Mouse (Mus musculus) adrenal gland, adult 2 months (tissue): ENCODE measurements around the gene Akr1b8. TPM values are rescaled to one million over a fixed set of nuclear protein-coding genes. Genes with fewer than 3 reads are reported as not detected.
"Not testable (repeated sequence)": the region's sequence is repeated elsewhere in the genome, so short reads cannot be mapped to it uniquely, and the experiment has no call there.

Source experiments
- DNase-seq: peaks from one replicate; pipeline ENCODE4 v3.0.0; 2021
- long read RNA-seq: library from polyadenylated mRNA; stranded (forward); transcript quantifications from one replicate; pipeline ENCODE4 v2.0.0, GENCODE M21; 2021
- polyA plus RNA-seq: library from polyadenylated mRNA; depleted of rRNA; stranded (reverse); fragments of >200 nt; gene quantifications from 2 replicates; pipeline ENCODE4 v1.2.3, GENCODE M21; 2012; rRNA removed
- total RNA-seq, 2 experiments: library from RNA; stranded (reverse); gene quantifications; 2 replicates each; pipeline ENCODE4 v1.2.3; 2021

Akr1b8 gene
- total RNA-seq (100 to 1,000 TPM; 267 to 269 TPM), polyA plus RNA-seq (20.2 and 28.5 TPM in 2 replicates)
- long read RNA-seq, transcript Akr1b8-201 (10 exons, 1,358 nt): major isoform, 198 of 211 reads
- long read RNA-seq, partial matches to known transcripts: 9 of 211 reads
- long read RNA-seq, other reads (novel, unspliced or antisense): 4 of 211 reads

DNA sequence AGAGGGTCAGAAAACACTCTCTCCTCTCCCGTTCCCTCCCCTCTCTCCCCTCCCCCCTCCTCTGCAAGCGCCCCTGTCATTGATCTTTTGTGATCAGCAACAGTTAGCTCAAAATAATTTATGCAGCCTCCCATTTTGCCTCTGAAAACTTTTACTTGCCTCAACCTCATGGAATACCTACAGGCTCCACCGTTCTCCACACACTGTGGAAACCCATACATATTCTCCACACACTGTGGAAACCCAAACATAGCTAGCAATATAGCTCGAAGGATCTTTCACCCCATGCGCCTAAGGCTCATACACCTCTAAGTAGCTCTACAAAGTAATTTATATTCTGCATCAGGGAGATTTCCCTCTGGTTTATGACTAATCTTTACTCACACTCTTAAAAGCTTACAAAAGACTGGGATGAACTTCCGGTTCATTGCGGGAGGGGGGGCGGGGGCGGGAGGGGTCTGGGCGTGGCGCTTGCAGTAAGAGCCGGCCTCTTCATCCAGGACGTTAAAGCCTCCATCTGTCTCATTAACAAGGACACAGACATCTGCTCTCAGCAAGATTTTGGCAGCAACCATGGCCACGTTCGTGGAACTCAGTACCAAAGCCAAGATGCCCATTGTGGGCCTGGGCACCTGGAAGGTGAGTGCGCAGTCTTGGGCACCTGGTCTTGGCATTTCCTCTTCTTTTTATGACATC lies at the start of gene Akr1b8:
Gene Akr1b8 (plus strand): TSS at position 462 of the 696 bp plus-strand sequence.
- peak; percentile 63 for DNase-seq

DNA sequence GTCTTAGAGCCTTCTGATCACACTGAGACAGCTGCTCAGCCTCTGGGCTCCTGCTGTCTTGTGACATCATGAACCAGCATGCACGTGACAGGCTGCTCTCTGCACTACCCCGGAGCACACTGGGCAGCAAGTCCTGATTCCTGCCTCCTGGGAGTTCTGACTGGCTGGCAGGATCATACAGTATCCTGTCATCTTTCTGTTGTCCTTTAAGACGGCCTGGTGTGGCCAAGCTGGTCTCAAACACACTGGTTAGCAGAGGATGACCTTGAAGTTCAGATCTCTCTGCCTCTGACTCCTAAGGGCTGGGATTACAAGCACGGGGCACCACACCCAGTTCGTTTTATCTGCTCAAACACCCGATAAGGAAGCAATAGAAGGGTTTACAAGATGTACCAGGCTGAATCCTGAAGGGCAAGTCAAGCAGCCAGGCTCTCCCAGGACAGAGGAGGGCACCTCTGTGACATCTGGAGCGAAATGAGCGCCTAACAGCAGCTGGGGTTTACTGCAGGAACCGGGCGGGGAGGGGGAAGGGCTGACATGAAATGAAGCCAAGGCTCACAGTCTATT lies 49.2 kb upstream of the Akr1b8 start:
- DNase-seq: peak; percentile 67

DNA sequence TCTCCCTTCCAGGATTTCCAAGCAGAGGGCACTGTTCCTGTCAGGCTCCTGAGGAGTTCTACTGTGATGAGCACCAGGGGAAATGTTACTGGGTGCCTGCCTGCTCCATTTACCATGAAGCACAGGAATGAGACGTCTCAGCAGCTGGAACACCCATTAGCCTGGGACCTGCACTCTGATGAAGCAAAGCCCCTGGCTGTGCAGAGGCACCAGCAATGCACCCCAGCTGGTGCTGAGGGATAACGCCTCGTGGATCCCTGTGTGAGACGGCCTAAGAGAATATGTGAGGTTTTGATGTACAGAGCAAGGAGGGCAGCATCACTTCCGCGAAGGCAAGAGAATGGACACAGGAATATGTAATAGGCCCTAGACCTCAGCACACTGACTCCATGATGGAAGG lies 47.1 kb upstream of the Akr1b8 start:
- DNase-seq: no peak

DNA sequence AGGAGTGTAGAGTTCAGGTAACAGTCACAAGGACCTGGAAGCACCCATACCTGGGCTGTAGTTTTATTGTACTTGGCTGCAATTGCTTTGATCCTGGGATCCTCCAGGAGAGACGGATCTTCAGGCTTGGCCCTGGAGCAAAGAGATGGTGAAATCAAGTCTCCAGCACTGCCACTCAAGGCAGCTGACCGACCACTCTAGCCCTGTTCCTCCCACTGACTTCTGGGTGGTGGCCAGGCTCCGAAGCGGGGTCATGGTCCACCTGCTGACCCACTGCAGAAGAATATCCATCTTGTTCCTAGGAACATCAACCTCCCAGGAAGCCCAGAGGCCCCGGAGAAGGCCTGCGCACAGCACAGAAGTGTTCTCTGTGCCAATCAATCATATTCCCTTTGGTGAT lies 44.4 kb upstream of the Akr1b8 start:
- DNase-seq: no peak

DNA sequence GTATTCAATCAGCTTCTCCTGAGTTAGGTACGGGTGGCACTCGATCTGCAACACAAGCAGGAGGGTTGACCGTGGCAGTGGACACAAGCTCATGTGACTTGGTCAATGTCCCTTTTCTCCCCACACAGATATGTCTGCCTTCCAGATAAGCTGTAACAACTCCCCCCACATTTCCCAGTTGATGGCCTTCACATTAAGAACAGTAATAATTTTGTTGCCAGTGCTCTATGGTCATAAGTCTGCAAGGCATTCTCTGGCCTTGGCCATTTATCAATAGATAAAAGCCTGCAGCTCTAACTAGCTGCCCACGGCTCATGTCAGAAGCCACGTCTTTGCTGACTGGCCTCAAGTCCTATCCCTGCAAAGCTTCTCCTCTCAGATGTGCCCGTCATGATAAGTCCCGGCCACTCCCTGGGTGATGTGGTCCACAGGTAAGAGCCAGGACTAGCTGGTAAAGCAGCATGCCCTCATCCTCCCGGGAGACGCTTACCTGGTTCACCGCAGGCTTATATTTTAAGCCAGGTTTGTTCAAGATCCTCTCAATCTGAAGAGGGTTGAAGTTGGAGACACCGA lies 43.8 kb upstream of the Akr1b8 start:
- peak; percentile 68 for DNase-seq

DNA sequence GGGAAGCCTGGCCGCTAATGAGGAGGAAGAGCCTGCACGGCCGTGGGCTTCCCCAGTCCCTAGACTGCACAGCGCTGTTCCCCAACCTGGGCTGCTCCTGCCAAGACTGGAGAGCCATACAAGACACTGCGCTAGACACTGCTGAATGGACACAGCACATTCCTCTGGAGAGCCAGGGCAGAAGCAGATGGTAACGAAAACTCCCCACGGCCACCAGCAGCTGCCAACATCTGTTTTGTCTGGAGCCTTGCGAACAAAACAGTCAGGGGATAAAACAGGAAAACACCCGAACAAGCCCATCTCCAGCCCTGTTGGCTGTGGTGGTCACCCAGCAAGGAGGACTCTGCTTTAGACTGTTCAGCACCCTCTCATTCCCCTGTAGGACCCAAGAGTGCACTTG lies 40.5 kb upstream of the Akr1b8 start:
- DNase-seq: no peak

DNA sequence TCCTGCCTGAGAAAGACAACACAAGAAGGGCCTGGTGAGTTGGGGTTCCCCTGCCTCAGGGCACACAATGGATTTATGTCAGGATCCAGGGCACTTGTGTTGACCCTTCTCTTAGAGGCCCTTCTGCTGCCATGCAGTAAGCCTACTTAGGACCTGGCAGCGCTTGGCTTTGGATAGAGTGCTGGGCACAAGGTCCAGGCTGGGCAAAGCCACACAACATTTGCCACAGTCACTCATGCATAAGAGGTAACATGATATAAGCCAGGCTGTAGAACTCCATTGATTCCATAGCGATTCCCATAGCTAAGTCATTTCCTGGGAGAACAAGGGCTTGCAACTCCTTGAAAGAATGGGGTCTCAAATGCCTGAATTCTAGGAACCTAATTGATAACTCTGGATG lies 40.0 kb upstream of the Akr1b8 start:
- no peak for DNase-seq

DNA sequence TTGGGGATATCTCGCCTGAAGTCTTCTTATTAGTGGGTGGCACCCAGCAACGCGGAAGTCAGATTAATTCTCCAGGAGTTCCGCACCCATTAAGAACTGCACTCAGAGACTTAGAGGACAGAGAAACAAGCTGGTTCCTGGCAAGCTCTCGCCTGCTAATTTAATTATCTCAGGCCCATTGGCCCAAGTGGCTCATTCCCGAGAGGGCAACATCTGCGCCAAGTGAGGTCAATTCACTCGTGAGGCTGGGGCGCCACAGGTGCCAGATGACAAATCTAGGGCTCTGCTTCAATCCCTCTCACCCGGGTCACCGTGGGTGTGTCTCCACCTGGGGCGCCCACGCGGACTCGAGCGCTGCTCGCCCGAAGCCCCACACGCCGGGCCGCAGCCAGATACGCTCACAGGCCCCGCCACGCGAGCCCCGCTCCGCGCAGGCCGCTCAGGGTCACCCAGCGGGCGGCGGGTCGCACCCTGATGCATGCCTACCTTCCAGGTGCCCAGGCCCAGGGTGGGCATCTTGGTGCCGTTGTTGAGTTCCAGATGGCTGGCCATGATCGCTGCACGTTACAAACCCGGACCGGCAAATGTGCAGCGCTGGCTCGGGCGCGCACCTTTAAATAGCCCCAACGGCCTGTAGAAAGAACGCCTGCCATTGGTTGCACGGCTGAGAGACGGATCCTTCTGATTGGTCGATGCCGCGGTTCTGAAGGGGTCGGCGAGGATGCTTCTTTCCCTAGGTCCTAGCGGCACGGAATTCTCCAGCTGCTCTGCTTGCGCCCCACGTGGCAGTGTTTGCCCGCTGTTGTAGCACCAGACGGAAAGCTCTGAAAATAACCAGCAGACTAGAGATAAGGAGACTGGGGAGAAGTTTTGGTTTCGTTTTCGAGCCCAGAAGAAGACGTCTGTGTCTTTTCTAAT lies 36.8 kb upstream of the Akr1b8 start, which contains the start of gene Akr1b3:
Gene Akr1b3 (minus strand): TSS at position 625 of the 918 bp plus-strand sequence.
- peak; percentile 94 for DNase-seq

DNA sequence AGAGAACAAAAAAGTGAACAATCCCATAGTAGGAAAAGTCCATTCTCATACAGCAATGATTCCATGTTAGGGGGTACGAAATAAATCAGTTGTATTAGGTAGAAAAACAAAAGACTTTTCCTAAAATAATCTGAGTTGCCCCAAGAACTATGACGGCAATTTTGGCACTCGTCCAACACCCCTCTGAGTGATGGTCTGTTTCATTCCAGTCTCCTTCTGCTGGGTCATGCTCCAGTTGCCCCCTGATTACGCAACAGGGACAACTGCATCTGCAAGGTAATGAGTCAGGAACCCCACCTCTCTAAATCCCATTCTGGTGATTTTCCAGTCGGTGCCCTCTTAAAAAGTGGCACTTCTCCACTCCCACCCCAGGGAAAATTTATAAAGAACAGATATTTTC lies 35.7 kb upstream of the Akr1b8 start:
- DNase-seq: peak; percentile 67

DNA sequence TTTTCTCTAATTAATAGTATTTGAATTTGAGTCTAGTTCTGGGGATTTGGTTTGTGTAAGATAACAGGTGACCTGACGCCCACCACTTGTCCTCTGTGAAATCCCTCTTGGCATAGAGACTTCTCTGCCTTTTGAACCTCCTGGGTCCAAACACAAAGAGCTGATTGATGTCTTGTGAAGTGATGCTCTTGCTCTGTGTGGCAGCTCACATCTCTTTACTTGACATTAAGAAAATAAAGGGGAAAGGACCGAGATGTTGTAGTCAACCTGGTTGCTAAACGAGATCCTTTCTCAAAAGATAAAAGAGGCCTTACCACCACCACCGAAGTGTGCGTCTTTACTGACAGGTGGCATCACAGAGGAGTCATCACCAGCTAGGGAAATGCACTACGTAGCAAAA lies 35.3 kb upstream of the Akr1b8 start:
- DNase-seq: no peak

DNA sequence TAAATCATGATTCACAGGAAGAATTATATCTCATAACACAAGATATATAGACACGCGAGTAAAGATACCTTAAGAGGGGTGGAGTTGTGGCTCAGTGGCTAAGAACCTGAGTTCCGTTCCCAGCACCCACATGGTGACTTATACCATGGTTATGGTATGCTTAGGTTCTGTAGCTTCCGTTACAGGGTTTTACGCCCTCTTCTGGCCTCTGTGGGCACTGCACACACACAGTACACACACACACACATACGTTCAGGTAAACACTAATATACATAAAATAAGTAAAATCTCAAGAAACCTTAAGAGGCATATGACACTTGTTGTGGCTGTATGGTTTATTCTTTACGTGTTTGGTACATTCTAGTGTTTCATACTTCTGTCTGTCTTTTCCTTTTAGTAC lies 31.8 kb upstream of the Akr1b8 start:
- no peak for DNase-seq

DNA sequence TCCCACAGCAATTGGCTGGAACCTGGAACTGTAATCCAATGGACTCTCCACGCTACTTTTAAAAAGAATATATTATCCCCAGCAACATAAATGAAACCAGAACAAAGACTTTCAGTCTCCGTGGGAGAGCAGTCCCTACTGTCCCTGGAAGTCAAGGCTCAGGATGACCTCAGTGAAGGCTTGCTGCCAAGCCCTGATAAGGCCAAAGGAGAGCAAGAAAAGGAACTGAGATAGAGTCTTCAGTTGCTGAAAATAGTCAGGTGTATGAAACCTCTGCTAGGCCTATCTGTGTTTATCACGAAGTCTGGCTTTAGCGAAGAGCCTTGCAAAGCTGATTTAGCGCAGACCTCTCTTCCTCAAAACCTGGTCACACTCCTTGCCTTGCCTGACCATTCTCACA lies 22.5 kb upstream of the Akr1b8 start:
- DNase-seq: peak; percentile 81

DNA sequence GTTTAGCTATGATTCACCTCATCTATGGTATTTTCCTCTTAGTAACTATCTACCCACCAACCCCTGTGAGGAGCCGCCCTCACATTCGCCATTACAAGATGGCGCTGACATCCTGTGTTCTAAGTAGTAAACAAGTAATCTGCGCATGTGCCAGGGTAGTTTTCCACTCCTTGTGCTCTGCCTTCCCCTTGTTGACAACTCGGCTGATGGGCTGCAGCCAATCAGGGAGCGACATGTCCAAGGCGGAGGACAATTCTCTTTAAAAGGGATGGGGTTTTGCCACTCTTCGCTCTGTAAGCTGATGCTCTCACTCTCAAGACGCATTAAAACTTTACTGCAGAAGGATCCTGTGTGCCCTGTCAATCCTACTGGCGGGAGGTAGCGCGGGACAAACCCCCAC lies 22.1 kb upstream of the Akr1b8 start:
- DNase-seq: not testable (repeated sequence)

DNA sequence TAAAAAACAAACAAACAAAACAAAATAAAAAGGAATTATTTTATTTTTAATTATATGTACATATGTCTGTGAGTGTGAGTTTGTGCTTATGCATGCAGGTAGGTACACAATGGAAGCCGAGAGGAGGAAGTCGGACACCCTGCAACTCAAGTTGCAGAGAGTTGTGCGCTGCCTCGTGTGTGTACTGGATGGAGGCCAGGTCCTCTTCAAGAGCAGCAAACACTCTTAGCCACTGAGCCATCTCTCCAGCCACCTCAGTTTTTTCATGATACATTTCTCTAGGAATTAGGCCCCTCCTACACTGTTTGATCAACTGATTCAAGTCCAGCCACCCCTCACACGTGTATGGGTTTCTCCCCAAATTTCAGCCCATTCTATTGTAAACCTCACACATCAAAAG lies 19.2 kb upstream of the Akr1b8 start:
- no peak for DNase-seq

DNA sequence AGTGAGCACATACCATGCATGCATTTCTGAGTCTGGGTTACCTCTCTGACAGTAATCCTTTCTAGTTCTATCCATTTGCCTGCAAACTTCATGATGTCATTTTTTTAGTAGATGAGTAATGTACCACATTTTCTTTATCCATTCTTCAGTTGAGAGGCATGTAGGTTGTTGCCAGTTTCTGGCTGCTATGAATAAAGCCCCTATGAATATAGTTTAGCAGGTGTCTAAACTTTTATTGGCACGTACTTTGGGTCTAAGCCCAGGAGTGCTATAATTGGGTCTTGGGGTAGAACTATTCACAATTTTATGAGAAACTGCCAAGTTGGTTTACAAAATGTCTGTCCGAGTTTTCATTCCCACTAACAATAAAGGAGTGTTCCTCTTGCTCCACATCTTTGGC lies 16.1 kb upstream of the Akr1b8 start:
- no peak for DNase-seq

DNA sequence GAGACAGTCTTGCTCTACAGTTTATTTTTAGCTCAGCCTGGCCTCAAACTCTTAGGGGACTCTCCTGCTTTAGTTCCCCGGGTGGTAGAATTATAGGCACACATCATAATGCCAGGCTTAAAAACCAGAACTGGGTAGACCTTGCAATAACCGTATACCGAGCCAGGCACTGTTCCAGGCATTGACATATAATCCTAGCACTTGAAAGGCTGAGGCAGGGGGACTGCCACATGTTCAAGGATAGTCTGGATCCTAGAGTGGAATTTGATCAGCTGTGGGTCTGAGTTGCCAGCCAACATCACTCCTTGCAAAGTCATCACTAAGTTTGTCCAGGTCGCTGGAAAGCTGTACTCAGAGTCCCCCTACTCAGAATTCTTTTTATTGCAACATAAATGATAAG lies 11.9 kb upstream of the Akr1b8 start:
- no peak for DNase-seq

DNA sequence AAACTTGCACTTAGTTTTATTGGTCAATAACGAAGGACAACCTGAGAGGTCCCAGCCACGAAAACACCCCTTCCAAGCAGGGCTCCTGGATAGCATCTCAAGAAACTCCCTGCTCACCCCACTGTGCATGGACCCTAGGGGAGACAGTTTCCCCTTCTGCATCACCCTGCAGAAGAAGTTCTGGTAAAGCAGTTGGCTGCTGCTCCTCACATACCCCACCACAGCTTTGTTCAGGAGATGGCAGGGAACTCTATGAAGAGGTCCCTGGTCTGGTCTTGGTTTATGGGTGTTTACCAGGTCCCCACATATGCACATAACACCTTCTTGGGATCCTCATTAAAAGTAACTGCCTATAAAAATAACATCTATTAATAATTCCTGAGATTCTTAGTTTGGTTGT lies 11.4 kb upstream of the Akr1b8 start:
- DNase-seq: no peak

DNA sequence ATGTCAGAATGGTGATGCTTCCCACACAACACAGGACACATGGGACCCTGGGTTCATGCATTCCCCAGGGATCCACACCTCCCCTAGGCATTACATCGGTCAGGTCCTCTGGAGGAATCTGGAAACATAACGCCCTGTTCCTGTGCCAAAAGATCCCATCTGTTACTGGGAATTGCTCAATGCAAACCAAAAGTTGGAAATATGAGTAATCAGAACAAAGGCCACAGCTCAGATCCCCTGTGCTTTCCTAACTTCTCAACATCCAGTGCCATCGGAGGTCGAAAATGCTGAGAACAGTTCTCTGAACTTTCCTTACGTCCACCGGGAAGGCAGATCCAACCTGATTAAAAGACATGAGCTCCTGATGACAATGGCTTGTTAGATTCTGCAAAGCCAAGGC lies 10.5 kb upstream of the Akr1b8 start:
- DNase-seq: peak; percentile 50

DNA sequence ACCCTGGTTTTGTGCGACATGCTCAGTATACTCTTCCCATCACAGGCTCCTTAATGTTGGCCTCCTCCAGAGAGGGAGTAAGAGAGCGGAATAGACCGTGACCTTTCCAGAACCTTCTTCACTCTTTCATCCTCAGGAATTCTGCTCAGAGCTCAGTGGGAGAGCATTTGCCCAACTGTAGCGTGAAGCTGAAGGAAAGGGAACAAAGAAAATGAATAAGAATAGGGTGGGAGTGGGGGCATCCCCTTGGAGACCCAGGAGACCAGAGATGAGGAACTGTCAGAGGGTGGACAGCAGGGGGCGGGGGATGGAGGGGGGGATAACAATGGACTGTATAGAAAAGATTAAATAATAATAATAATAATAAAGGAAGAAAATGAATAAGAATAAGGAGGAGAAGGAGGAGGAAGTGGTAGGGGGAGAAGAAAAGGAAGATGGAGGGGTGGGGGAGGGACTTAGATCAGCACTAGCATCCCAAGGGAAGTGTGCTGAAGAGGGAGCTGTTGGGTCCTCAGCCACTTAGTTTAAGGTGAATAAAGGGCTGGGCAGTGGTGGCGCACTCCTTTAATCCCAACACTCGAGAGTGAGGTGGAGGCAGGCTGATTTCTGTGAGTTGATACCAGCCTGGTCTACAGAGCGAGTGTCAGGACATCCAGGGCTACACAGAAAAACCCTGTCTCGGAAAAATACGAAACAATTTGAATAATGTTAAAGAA lies 9.6 kb upstream of the Akr1b8 start:
- no peak for DNase-seq

DNA sequence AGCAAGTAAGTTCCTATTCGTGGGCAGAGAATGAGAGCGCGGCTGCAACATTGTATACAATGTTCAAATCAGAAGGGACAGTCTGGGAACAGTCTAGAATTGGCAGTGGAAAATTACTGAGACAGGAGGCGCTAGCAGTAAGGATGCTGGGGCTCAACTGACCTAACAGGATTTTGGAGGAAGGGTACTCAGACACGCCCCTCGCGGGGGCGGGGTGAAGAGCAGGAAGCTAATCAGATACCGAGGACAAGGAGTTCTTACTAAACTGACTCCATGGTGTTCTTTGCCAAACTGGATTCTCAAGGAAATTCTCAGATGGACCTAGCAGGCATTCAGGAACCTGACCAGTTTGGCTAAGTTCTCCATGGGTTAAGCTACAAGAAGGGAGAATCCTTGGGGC lies 9.0 kb upstream of the Akr1b8 start:
- no peak for DNase-seq

DNA sequence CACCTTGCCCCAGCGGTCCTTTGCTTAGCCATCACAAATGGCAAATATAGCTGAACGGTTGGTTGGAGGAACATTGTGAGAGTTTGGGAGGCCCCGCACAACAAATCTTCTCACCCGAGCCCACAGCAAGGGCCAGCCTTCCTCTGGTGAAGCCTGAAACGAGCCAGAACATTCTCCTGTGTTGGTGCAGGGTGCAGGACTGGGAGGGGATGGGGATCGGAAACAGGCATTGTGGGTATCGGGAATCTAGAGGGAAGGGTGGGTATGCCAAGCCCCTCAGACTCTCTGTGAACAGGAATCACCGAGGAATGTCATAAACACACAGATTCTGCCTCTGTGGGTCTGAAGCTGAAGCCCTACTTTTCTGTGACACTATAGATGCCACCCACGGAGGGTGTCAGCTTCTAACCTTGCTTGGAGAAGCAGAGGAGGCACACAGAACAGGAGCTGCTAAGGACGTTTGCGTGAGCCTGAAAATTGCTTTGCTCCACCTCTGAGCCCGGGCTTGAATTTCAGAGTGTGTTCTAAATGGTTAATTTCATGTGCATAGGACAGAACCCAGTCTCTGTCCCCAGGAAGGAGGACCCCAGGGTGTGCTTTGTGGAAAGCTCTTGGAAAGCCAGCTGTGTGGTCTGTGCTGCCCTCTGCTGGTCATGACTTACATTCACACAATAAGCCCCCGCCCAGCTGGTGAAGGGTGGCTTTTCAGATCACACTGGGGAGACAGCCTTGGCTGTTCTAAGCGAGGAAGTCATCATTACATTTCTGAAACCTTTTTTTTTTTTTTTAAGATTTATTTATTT lies 7.6 kb upstream of the Akr1b8 start:
- peak; percentile 65 for DNase-seq
